Mouse (Mus musculus): ENCODE data around the gene Clnk.
"Not testable (repeated sequence)": the region's sequence is repeated elsewhere in the genome, so short reads cannot be mapped to it uniquely, and the experiment has no call there.

The Clnk gene

GRCm38 (mm10) chr5:38876622-38877021 is at the start of gene Clnk:
TSS of gene Clnk (minus strand) at chr5:38876812.
- no peak for DNase-seq

DNA sequence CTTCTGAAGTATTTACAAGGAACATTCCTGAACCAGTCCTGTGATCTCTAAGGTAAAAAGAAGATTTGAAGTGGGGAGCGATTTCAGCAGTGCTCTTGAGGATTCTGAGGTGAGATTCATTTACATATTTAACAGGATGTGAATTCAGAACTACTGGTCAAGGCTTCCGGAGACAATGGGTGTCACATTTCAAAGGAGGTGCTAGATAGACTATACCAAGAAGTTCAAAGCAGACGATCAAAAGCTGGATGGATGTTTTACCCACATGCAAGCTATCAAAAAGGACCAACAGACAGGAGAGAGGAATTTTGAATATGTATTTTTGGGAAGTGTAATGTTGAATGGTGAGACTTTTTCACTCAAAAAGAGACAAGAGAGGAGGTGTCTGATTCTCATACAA is 28.7 kb upstream of the Clnk start:
- no peak for DNase-seq

DNA sequence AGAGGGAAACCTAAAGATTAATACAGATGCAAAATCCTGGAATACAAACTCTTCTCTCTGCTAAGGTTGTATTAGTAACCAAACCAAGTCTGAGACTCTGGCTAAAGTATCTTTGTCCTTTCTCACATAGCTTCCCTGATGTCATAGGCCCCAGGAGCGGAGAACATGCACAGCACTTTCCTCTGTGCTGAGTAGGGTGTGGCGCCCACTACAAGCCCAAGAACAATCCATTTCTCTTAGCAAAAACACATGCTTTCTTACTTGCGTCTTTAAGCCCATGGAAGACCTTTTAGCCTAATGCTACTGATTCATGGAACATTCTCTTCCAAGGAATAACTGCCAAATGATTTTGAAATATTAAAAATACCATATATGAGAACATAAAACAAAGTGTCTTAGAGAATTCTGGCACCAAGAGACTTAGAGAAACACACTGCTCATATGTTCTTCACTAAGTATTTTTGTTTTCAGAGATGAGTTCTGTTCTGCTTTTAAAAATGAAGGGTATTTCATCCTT is 28.0 kb upstream of the Clnk start:
- no peak for DNase-seq

- DNase-seq: no peak
Measured at GRCm38 (mm10) chr5:38902889-38903288, 26.3 kb upstream of the Clnk start.

GRCm38 (mm10) chr5:38899051-38899450 is 22.4 kb upstream of the Clnk start:
- DNase-seq: no peak

DNA sequence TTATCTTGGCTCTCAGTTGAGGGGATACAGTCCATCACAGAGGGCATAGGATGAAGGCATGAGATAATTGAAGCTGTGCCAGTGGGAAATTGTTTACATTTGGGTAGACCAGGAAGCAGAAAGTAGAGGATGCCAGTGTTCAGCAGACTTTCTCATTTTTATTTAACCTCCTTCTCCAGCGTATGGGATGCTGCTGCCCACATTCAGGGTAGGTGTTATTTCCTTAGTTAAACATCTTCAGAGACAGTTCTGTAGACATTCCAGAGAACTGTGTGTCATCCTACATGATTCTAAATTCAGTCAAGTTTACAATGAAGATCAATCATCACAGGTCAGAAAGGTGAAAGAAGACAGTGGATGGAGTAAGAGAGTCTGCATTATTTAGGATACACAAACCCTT is 12.0 kb upstream of the Clnk start:
- DNase-seq: no peak

DNA sequence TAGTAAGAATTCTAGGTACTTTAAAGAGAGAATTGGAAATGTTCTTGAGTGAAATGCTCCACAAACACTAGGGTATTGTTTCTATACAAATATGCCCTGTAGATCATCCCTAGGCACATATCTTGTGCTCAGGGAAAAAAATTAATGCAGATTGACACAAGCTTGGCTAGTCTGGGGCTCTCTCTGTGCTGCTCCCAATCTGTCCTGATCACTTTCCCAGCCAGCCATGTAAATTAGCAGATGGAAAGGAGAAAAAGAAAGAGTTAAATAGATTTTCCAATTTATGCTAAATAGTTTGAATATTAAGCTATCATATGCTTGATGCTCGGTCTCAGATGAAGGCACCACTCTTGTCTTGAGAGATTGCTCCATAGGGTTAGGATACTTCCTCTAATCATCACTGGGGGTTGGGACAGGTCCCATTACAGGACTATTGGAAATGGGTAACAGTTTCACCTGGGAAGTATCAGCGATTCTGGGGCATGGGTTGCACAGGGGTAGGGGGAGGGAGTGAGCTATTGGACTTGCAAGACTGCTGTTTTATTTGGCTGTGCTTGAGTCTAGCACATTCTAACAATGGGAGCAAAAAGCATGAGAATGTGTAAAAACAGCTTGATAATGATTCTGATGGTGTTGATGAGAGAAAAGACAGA is 10.1 kb upstream of the Clnk start:
- DNase-seq: no peak

GRCm38 (mm10) chr5:38882635-38883034 is 6.0 kb upstream of the Clnk start:
- not testable (repeated sequence) for DNase-seq

GRCm38 (mm10) chr5:38881728-38882620 is 5.4 kb upstream of the Clnk start:
- peak; percentile 73 for DNase-seq

DNA sequence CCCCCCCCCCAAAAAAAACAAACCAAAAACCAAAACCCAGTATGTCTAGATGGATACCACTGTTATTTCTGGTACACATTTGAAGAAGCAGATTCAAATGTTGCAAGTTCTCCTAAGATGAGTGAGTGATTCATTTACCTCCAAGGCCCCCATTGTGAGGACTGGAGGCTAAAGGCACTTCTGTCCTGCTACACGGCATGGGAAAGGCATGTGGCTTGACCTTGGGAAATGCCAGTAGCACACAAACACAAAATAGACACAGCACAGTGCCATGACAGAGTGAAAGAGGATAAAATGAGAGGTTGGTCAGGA is 4.8 kb upstream of the Clnk start:
- DNase-seq: no peak

GRCm38 (mm10) chr5:38879989-38880706 is 3.5 kb upstream of the Clnk start:
- DNase-seq: no peak

GRCm38 (mm10) chr5:38875403-38875802 is 1.2 kb downstream of the Clnk start:
- DNase-seq: no peak

DNA sequence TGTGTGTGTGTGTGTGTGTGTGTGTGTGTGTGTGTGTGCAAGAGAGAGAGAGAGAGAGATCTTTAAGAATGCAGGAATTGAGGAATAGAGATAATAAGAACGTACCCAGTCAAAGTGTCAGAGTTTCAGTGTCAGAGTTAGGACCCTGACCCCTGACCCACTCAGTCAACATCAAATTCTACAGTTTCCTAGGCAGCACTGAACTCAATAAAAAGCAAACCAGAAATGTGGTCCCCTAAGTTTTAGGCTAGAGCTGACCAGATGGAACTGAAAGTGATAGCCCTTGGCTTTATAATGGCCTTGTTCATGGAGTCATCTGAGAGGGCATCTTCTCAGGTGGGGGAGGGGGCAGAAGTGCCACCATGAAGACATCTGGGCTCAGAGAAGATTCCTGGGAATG is 1.7 kb downstream of the Clnk start:
- DNase-seq: no peak

GRCm38 (mm10) chr5:38872906-38873305 is 3.7 kb downstream of the Clnk start:
- DNase-seq: no peak

DNA sequence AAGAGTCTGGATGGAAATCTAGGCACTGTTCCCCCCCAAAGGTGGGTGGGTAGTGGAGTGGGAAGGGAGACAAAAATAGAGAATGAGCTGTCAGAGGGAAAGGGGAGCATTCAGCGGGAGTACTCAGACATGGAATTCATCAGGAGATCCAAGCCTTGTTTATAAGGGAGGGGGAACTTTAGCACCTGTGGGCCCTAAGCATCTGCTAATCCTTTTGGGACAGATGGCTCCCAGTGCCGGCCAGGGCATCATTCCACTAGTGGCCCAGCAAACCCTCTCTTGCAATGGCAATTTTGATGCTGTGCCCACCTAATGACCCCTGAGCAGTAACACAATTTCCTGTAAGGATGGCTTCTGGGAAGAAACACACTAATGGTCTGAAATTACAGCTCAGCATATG is 5.0 kb downstream of the Clnk start:
- peak; percentile 97 for DNase-seq

DNA sequence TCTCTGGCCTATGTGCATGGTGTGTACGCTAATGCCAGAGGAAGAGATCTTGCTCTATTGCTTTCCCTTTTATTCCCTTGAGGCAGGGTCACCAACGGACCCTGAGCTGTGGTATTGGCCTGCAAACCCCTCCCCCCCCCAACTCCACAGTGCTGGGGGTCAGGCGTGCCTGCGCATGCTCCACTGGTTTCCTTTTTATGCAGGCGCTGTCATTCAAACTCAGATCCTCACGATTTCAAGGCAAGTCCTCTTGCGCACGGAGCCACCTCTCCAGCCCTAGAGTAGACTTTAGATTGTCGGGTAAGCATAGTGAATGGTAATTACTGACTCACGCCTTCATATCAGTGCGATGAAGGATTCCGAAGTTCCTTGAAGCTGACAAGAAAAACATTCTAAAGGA is 6.1 kb downstream of the Clnk start:
- no peak for DNase-seq

DNA sequence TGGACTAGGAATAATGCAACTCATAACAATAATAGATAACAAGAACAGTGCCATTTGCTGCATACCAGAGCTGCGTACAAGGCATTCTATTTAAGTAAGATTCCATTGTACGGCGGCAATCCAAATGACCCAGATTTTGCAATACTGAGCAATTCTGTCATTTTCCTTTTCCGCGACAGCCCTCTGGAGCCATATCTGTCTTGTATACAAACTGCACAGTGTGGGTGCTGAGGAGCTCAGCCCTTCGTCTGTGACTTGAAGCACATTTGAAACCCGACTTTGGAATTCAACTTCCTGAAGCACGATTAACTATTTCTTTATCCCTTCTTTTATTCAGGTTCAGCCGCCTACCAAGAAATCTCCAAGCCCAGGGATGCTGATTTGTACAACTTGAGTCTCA is 6.6 kb downstream of the Clnk start:
- peak; percentile 46 for DNase-seq

DNA sequence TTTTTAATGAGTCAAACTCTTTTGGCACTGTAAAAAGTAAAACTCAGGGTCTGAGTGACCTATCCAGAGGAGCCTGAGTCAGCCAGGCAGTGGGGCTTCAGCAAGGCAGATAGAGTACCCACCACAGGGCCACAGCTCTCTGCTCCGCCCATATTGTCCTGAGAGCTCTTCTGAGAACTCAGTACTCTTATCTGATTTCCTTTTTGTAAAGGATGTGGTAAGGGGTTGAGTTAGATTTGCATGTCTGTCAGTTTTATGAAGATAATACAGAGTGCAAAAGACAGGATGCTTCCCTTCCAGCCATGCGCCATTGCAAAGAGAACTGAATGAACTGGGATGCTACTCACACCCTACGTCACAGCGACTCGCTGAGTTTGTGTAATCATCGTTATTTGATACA is 12.0 kb downstream of the Clnk start:
- no peak for DNase-seq

- DNase-seq: no peak
Measured at GRCm38 (mm10) chr5:38863029-38863428, 13.6 kb downstream of the Clnk start.

DNA sequence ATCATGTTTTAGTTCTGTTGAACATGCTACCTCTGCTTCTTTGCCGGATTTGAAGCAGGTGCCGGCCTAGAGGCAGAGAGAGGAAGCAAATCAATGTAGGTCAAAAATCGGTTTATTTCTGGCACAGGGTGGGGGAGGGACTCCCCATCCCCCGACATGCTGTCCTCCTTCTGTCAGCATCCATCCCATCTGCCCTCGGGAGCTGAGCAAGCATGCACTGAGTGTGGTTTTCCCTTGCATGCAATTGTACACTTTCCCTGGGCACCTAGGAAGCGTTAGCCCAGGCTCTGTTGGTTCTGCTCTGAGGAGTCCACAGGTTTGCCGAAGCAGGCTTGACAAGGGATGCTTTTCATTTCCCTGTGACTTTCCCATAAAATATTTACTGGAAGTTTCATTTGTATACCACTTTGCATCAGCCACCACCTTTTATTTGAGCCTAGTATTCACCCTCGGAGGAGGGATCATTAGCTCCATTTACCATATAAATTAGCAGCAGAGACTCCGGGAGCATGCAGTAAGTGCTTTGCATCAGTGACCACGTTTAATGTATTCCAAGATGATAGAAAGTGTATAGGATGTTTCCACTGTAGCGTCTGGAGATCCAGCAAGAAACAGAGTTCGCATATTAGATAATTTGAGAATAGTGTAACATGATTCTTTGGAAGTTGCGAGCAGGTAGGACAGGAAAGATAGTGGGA is 14.2 kb downstream of the Clnk start:
- DNase-seq: peak; percentile 81

- DNase-seq: no peak
Measured at GRCm38 (mm10) chr5:38858015-38858721, 18.4 kb downstream of the Clnk start.

GRCm38 (mm10) chr5:38857591-38857990 is 19.0 kb downstream of the Clnk start:
- no peak for DNase-seq

Data from cerebellum, adult 11 months (tissue).